Mouse (Mus musculus) brain, embryonic 14.5 days (tissue): ENCODE results near the gene Psme1.

ENCODE experiments used
- CTCF ChIP-seq: fragments of 200-500 bp; IDR thresholded peaks from 2 replicates; pipeline ENCODE4 v1.5.1; 2012; ENCODE audit warnings: inconsistent platforms, mild to moderate bottlenecking, moderate library complexity, borderline replicate concordance; ENCODE audit not compliant: insufficient read depth, insufficient read length; ENCODE audit errors: extremely low read depth
- POLR2A ChIP-seq: fragments of 200-500 bp; IDR thresholded peaks from 2 replicates; pipeline ENCODE4 v1.6.1; 2012; ENCODE audit warnings: mild to moderate bottlenecking, inconsistent platforms, borderline replicate concordance; ENCODE audit not compliant: poor library complexity, insufficient read depth, insufficient read length, severe bottlenecking; ENCODE audit errors: extremely low read depth

DNA sequence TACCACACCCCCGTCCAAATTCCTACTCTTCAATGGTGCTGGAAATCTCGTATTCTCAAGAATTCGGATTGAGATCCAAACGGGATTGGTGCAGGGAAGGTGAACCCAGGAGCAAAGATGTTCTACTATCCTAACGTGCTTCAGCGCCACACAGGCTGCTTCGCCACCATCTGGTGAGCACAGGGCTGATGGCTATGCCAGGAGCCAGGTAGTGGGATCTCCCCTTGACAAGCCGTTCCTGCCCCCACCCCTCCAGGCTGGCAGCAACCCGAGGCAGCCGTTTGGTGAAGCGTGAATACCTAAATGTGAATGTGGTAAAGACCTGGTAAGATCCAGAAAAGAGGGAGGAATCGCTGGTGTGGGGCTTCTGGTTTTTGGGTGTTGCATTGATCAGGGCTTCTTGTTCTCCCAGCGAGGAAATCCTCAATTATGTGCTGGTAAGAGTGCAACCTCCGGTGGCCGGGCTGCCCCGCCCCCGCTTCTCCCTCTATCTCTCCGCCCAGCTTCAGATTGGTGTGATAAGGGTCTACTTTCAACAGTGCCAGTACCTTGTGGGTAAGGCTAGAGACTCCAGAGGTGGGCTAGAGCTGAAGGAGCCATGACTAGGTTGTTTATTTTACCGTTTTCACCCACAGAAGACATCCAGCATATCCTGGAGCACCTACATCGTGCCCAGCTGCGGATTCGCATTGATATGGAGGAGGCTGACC, 40.7 kb downstream of the Psme1 start:
- TF ChIP-seq POLR2A (no peak), CTCF (no peak)
